Mouse (Mus musculus): ENCODE data around the gene Alyref.
A peak's percentile ranks its signal among the peaks of the same experiment; 100 is the strongest.

The Alyref gene

GRCm38 (mm10) chr11:120598283-120598989, at the start of gene Alyref, which contains the start of gene Anapc11:
Alyref (minus strand) TSS chr11:120598365.
Anapc11 (plus strand) TSS chr11:120598421.
- DNase-seq (ENCODE audit: low spot score in 2 of 2): peak; percentile 75 to 81

DNA sequence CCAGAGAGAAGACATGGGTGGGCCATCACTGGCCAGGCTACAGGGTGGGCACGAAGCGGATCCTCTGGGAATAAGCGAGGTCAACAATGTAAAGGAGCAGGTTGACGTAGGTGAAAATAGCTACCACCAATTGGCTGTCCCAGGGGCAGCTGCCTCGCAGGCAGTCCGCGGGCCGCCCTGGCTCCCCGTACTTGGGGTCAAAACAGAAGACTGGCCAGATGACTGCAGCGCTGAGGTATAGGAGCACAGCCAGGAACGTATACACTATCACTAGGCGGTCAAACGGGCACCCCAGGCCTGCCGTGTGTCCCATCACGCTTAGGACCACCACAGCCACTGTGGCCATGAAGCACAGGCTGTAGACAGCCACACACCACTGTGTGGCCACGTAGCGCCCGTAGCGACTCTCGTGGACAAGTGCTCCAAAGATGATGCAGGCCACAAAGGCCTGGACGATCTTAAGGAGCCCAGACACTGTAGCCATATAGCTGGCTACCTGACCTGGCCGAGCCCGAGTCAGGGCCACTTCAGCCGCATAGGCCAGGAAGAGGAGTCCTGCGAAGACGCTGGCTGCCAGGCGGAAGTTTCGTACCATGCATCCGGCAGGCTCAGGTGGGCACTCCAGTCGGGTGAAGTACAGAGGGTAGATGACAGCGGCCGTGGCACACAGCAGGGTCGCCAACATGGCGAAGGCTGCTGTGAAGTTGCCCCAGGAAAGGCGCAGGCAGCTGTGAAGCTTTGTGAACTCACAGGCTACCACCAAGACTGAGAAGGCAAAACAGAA, 49.1 kb upstream of the Alyref start:
- no peak for DNase-seq (ENCODE audit: low spot score in 2 of 2)

DNA sequence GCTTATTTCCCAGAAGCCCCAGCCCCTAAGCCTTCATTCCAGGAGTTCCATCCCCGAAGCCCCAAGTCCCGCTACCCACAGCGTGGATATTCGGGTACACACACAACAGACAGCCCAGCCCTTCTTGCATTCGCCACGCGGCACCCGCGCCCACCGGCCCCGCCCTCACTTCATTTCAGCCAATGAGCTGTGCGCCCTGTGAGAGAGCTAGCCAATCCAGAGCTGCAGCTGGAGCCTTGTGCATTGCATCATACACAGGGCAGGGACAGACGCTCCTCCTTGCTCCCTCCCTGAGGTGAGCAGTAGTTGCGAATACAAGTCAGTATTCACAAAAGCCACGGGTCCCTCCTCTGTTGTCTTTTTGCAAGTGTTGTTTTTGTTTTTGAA, 45.4 kb upstream of the Alyref start, which contains the start of gene Pycr1:
Pycr1 (minus strand) TSS at position 169 of the 387 bp plus-strand sequence.
- DNase-seq (ENCODE audit: low spot score in 2 of 2): peak; percentile 88 to 91

DNA sequence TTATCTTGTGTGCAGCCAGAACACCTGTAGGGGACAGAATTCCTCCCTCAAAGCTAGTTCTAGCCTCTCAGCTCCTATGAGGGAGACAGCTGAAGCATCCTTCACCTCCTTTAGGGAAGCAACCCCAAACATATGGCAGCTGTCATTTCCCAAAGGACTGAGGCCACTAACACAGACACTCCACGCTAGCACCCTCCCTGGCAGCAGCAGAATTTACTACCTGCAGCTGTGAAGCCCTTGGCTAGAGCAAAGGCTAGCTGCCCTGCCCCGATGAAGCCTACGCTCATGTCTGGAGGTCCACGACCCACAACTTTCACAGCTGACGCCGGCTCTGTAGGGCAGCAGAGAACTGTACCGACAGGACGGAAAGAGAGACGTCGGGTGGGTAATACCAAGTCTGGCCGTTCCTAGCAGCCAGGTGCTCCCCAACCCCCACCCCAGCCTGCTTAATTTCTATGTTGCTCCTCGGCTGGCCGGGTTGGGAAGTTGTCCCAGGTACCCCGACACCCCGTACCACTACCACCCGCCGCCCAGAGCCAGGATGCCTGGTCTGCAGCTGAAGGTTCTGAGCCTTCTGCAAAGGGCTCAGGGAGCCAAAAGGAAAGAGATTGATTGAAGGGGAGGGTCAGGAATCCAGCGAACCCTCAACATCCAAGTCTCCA, 44.9 kb upstream of the Alyref start:
- no peak for DNase-seq (ENCODE audit: low spot score in 2 of 2)

DNA sequence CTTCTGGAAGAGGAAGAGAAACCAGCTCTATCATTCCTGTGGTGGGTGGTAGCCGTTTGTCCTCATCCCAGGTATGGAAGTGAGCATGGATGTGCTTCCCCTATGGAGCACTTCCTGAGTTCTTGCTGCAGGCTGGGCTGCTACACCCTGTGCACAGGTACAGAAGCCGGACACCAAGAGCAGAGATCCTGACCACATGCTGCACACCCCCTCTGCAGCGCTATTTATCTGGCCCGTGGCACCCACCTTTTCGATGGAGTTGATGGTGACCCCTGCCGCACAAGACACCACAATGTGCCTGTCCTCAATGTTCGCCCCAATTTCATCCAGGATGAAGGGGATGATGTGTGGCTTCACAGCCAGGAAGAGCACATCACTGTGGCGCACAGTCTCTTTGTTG, 43.7 kb upstream of the Alyref start:
- DNase-seq (ENCODE audit: low spot score in 2 of 2): no peak

DNA sequence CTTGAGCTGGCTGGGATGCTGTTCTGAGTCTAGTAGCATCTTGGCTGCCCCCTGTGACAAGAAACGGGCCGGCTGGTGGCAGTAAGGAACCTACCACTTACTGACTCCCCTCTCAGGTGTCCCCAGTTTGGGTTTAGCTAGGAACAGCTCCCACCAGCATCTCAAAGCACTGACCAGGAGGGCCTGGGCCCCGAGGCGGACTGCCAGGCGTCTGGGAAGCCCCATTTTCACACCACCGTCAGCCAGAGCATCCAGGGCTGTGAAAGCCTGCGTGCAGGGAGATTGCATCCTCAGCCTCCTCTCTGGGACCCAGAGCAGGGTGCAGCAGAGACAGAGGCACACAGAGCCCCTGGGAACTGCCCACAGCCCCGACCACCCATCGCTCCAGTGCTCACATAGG, 43.1 kb upstream of the Alyref start:
- no peak for DNase-seq (ENCODE audit: low spot score in 2 of 2)

DNA sequence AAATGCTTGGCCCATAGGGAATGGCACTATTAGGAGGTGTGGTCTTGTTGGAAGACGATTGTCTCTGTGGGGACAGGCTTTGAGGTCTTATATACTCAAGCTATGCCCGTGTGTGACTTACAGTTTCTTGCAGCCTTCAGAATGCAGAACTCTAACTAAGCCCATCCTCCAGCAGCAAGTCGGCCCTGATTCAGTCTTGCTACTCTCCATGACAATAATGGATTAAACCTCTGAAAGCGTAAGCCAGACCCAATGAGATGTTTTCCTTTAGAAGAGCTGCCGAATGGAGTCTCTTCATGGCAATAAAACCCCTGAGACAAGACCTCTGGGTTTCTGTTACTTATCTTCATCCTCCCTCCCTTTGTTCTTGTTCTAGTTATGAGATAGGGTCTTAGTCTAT, 36.6 kb upstream of the Alyref start:
- no peak for DNase-seq (ENCODE audit: low spot score in 2 of 2)

DNA sequence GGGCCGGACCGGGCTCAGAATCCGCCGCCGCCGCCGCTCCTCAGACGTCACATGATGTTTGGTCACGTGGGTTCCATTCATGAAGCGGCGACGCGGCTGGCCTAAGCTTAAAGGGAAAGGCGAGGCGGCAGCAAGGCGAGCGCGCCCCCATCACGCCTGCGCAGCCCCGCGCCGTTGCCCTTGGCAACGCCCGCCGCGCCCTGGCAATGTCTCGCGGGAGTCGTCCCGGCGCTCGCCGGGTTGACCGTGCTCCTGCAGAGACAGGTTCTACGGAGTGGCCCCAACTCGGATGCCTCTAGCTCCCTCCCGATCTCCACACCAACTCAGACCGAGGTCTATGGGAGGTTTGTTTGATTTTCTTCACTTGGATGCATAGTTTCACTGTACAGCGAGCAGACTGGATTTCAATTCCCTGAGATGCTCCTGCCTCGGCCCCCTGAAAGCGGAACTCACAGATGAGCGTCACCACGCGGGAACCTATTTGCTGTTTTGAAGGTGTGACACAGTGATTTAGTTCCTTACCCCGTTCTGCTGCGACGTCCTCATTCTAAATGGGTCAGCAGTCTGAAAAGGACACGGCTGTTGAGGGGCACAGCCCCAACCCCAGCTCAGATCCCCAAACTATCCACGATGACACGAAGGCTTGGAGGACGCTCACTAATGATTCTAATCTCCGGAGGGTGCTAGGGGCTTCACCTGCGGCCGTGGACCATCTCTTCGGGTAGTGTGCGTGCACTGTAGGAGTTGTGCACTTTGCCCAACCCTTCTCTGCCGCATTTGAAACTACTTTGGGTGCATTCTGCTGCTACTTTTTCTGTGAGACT, 35.6 kb upstream of the Alyref start, which contains the start of gene Mafg:
Mafg (minus strand) TSS at position 81 of the 824 bp plus-strand sequence.
- peak; percentile 81 to 84 for DNase-seq (ENCODE audit: low spot score in 2 of 2)

DNA sequence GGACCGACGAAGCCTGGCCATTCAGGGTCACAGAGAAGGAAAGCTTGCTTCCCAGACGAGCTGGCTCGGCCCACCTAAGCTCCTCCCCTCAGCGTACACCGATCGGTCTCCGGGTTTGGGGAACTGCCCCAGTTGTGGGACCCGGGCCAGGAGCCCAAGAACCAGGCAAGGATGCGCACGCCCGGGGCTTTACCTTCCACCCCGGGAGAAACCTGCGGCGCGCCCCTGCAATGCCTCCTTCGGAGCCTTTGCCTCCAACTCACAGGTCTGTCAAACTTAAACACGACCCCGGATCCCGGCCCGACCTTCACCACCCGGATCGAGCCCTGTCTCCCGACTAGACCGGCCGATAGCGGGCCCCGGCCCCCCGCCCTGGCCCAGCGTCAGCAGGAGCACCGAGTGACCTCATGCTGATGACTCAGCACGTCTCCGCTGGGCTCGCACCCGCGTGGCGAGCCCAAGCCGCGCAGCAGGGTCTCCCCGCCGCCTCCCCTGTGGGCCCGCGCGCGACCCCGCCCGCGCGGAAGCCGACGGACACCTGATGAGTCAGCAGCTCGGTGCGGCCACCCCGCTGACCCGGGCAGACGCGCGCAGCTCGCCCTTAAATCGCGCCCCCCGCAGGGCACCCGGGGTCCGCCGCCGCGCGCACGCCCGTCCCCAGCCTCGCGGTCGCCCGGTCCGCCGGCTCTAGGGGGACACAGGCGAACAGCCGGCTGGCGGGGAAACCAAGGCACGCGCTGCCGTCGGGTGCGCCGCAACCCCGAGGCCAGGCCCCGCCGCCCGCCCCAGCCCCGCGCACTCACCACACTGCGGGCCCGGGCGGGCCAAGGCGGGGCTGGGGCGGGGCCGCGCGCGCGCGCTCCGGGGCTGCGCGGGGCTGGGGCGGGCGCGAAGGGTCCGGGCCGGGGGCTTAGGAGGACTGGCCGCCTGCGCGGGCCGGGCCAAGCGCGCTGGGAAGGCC, 34.7 kb upstream of the Alyref start:
- DNase-seq (ENCODE audit: low spot score in 2 of 2): peak in 1 of 2 experiments; percentile 41

DNA sequence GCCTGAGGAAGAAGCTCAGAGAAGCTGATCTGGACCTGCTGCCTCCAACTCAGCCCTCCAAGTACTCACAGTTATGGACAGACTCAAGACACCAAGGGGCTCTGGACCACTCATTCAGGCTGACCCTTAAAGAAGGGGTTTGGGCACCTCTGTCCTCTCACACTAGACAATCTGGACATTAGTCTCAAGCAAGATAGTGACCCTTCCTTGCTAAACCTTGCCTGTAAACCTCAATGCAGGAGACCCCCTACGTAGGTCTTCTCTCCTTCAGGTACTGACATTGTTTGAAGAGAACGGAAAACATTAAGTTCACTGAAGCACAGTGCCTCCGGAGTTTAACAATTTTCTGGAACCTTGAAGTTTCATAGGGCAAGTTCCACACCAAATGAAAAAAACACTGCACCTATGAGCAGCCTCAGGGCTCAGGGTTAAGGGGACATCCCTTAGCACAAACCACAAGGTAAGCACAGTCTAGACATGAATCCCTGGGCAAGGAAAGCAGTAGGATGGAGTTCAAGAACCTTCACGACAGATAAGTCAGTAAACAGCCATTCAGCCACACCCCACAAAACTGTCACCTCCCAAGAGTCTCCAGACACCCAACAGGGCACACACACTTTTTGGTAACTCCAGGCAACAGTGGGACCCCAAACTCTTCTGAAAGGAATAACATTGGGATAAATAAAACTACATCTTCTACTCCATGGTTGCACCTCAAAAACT, 33.7 kb upstream of the Alyref start:
- no peak for DNase-seq (ENCODE audit: low spot score in 2 of 2)

DNA sequence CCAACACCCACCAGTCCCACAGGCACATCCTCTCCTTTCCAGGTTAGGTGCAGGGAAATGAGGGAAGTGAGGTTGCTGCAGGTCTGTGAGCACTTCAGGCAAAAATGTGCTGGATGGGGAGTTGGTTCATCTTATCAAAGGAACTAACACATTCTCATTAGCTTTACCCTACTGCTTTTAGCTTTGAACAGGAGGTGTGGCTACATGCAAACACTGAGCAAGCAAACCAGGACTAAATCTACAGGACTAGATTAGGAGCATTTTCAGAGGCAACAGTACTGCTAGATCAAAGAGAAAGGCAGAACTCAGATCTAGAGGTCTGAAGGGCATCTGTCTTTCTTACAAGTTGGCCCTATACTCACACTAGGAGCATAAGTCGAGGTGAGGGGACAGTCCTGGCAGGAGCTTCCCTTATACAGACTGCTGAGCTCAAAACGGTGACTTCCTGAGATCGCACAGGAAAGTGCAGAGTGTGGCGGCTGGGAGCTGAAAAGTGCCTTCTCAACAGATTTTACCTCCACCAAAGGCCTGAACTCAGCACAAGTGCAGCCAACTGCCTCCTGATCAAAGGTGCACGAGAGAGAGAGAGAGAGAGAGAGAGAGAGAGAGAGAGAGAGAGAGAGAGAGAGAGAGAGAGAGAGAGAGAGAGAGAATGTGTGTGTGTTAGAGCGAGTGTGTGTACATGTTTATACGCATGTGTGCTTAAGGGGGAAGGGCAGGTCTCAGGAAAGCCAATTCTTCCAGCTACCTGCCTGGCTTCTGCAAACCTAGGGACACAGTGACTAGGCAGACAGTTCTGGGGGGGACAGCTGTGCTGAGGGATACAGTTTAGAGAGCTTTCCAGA, 32.9 kb upstream of the Alyref start:
- DNase-seq (ENCODE audit: low spot score in 2 of 2): no peak

- no peak for DNase-seq (ENCODE audit: low spot score in 2 of 2)
Observed at GRCm38 (mm10) chr11:120630401-120630871, 32.3 kb upstream of the Alyref start.

DNA sequence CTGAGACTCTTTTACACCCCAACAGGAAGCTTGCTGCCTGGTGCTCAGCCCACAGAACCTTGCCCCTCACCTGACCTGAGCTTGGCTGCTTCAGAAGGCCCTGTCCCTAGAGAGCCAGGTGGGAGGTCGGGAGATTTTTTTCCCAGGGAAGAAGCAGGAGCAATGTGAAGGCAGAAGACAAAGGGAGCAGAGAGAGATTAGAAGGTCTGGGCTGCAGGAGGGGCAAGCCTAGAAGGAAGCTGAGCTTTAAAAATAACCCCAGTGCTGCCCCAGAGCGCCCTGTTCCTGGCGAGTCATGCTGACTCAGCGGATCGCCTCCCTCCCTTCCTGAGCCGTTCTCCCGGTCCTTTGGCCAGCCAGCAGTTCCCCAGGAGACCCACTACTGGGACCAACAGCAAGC, 31.7 kb upstream of the Alyref start:
- DNase-seq (ENCODE audit: low spot score in 2 of 2): no peak

- DNase-seq (ENCODE audit: low spot score in 2 of 2): no peak
Observed at GRCm38 (mm10) chr11:120629341-120629730, 31.2 kb upstream of the Alyref start.

GRCm38 (mm10) chr11:120628601-120629340, 30.6 kb upstream of the Alyref start:
- no peak for DNase-seq (ENCODE audit: low spot score in 2 of 2)

DNA sequence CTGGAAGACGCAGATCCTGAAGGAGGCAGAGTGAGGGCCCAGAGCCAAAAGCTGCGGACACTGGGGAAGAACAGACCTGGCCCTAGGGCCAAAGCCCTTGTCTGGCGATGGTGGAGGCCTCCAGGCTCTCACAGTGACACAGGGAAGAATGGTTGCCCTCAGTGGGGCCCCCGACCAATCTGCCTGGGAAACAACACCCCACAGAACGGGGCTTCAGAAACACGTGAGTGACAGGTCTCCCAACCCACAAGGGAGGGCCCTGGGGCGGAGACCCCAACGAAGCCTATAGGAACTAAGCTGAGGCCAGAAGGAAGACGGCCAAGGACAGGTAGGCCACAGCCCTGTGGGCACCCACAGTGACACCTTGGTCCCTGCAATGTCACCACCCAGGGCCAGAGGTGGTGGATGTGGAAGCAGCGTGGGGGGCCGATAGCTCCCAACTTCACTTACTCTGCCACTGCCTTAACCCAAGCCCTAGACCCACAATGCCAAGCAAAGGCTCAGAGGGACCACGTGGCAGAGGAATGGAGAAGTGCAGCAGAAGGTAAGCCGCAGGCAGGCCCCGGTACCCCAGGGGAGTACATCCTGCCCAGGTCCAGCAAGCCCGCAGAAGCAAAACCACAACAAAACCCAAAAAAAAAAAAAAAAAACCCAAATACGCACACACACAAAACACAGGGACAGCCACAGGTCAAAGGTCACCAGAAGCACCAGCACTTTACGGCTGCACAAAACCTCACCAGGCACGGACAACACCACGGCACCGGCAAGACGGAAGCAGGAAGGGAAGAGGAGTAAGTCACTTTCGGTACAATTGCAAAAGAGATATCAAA, 29.5 kb upstream of the Alyref start:
- DNase-seq (ENCODE audit: low spot score in 2 of 2): no peak
